Mouse (Mus musculus): ENCODE results near the gene Vhl. TPM values are rescaled to one million over a fixed set of nuclear protein-coding genes. Genes with fewer than 3 reads are reported as not detected.

Vhl gene
- polyA plus RNA-seq, 1 experiment from 2014 or later, result 48.7 TPM

DNA sequence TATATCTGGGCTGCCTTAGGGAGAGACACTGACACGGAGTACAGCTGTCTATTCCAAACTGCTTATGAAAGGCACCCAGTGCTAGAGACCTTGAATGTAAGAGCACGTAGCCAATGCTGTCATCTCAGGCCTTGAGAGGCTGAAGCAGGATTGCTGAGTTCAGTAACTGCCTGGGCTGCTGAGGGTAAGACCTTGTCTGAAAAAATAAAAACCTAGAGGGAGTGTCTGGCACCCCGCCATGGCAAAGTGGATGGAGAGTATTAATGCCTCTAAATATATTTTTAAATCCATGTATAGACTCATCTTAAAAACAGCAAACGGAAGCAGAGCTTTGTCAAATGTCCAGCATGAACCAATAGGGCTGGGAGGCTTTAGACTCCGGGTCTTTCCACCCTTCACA, 23.9 kb upstream of the Vhl start:
- Histone ChIP-seq H3K36me3 (ENCODE audit: control insufficient read depth, insufficient read depth, low read length) (no peaks in the 10 kb centered on the region), H3K27me3 (replicated peaks; ENCODE audit: control insufficient read depth, insufficient read depth, low read length) (no peaks in the 10 kb centered on the region), H3K9me3 (ENCODE audit: control insufficient read depth, low read length) (no peaks in the 10 kb centered on the region), H3K9ac (ENCODE audit: low read depth, low read length) (no peak overlapping the region), H3K27ac (replicated peaks; ENCODE audit: low read depth, low read length) (no peak overlapping the region), H3K4me3 (ENCODE audit: low read depth, low read length) (no peak overlapping the region), H3K4me2 (ENCODE audit: low read depth, low read length) (no peak overlapping the region), H3K4me1 (ENCODE audit: control insufficient read depth, insufficient read depth, low read length) (no peaks in the 10 kb centered on the region)
- WGBS, result 72% methylated on average over 5 of the region's 5 CpGs
- ATAC-seq (ENCODE audit: low read depth), result no peak
- peak; percentile 9 for DNase-seq (ENCODE audit: low spot score)

DNA sequence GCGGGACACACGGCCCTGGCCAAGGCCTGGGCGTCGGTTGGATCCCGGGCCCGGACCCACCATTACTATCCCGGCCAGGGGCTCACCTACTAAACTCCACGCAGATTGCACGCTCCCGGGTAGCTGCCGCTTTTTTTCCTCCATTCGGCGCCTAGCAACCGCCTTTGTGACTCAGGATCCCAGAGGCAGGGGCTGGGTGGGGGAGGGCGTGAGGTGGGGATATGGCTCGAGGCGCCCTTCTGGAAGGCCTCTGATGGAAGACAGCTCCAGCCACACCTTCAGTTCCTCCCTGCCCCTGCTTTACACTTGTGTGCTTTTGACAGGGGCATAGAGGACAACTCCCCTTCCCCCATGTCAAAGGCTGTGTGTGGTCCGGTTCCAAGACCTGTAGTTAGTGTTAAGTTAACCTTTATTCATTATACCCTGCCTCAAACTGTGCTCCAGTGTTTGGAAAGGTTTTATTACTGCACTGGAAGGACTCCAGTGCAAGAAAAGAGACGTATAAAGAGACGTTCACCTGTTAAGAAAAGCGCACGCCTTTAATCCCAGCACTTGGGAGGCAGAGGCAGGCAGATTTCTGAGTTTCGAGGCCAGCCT, 23.1 kb upstream of the Vhl start, which contains the start of gene Fancd2os:
Fancd2os (minus strand) TSS at position 173 of the 597 bp plus-strand sequence.
- Histone ChIP-seq H3K27me3 (replicated peaks; ENCODE audit: control insufficient read depth, insufficient read depth, low read length) (no peaks in the 10 kb centered on the region), H3K9ac (ENCODE audit: low read depth, low read length) (no peak within 1 kb of the TSS), H3K4me1 (ENCODE audit: control insufficient read depth, insufficient read depth, low read length) (peaks cover 3% of the 10 kb centered on the region), H3K4me3 (ENCODE audit: low read depth, low read length) (no peak within 1 kb of the TSS), H3K36me3 (ENCODE audit: control insufficient read depth, insufficient read depth, low read length) (no peaks in the 10 kb centered on the region), H3K4me2 (ENCODE audit: low read depth, low read length) (0 out of 2 replicates have a peak within 1 kb of the TSS, but pooled peaks have one; percentile 18), H3K9me3 (ENCODE audit: control insufficient read depth, low read length) (no peaks in the 10 kb centered on the region), H3K27ac (replicated peaks; ENCODE audit: low read depth, low read length) (no peak within 1 kb of the TSS)
- no peak for ATAC-seq (ENCODE audit: low read depth)
- no peak for DNase-seq (ENCODE audit: low spot score)
- 48% methylated on average over 23 of the region's 23 CpGs for WGBS

DNA sequence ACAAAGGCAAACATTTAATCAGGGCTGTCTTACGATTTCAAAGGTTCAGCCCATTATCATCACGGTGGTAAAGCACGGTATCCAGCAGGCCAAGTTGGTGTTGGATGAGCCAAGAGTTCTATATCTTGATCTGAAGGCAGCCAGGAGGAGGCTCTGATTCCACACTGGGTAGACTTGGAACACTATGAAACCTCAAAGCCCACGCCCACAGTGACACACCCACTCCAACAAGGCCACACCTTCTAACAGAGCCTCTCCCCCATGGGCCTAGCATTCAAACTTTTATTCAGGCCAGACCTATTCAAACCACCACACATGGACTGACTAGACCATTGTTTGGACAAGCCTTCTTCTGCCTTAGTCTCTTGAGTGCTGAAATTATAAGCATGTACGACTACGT, 20.9 kb upstream of the Vhl start:
- no peak for ATAC-seq (ENCODE audit: low read depth)
- no peaks in the 10 kb centered on the region for H3K27me3 ChIP-seq (replicated peaks; ENCODE audit: control insufficient read depth, insufficient read depth, low read length)
- no peak for DNase-seq (ENCODE audit: low spot score)
- WGBS, result 91% methylated on average over 6 of the region's 6 CpGs
- H3K9me3 ChIP-seq (ENCODE audit: control insufficient read depth, low read length), result no peaks in the 10 kb centered on the region
- 0 out of 2 replicates have a peak, but pooled peaks cover 4% of the 10 kb centered on the region for H3K36me3 ChIP-seq (ENCODE audit: control insufficient read depth, insufficient read depth, low read length)
- no peak overlapping the region for H3K4me2 ChIP-seq (ENCODE audit: low read depth, low read length)
- no peak overlapping the region for H3K4me3 ChIP-seq (ENCODE audit: low read depth, low read length)
- no peak overlapping the region for H3K27ac ChIP-seq (replicated peaks; ENCODE audit: low read depth, low read length)
- peaks cover 10% of the 10 kb centered on the region for H3K4me1 ChIP-seq (ENCODE audit: control insufficient read depth, insufficient read depth, low read length)
- H3K9ac ChIP-seq (ENCODE audit: low read depth, low read length), result no peak overlapping the region

DNA sequence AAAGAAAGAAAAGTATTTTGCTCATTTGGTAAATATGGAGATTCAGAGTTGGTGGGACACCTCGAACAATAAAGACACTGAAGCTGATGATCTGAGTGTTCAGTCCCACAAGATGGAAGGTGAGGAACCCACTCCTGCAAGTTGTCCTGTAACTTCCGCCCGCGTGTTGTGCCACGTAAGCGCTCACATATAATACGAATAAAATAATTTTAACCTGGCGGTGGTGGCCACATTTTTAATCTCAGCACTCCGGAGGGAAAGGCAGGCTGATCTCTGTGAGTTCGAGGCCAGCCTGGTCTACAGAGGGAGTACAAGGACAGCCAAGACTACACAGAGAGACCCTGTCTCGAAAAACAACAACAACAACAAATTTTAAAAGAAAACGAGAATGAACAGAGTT, 19.8 kb upstream of the Vhl start:
- WGBS, result 52% methylated on average over 12 of the region's 12 CpGs
- H3K4me3 ChIP-seq (ENCODE audit: low read depth, low read length), result peak overlapping the region; percentile 94
- H3K4me2 ChIP-seq (ENCODE audit: low read depth, low read length), result peak overlapping the region; percentile 77
- ATAC-seq (ENCODE audit: low read depth) (no peak; the same call in 1 of the 2 replicates), DNase-seq (ENCODE audit: low spot score) (no peak)
- peak overlapping the region; percentile 90 for H3K9ac ChIP-seq (ENCODE audit: low read depth, low read length)
- no peaks in the 10 kb centered on the region for H3K27me3 ChIP-seq (replicated peaks; ENCODE audit: control insufficient read depth, insufficient read depth, low read length)
- H3K36me3 ChIP-seq (ENCODE audit: control insufficient read depth, insufficient read depth, low read length), result peaks cover 10% of the 10 kb centered on the region; the same call in 1 of the 2 replicates
- peak overlapping the region; percentile 82; the same call in 1 of the 2 replicates for H3K27ac ChIP-seq (replicated peaks; ENCODE audit: low read depth, low read length)
- H3K9me3 ChIP-seq (ENCODE audit: control insufficient read depth, low read length), result no peaks in the 10 kb centered on the region
- peaks cover 10% of the 10 kb centered on the region for H3K4me1 ChIP-seq (ENCODE audit: control insufficient read depth, insufficient read depth, low read length)

DNA sequence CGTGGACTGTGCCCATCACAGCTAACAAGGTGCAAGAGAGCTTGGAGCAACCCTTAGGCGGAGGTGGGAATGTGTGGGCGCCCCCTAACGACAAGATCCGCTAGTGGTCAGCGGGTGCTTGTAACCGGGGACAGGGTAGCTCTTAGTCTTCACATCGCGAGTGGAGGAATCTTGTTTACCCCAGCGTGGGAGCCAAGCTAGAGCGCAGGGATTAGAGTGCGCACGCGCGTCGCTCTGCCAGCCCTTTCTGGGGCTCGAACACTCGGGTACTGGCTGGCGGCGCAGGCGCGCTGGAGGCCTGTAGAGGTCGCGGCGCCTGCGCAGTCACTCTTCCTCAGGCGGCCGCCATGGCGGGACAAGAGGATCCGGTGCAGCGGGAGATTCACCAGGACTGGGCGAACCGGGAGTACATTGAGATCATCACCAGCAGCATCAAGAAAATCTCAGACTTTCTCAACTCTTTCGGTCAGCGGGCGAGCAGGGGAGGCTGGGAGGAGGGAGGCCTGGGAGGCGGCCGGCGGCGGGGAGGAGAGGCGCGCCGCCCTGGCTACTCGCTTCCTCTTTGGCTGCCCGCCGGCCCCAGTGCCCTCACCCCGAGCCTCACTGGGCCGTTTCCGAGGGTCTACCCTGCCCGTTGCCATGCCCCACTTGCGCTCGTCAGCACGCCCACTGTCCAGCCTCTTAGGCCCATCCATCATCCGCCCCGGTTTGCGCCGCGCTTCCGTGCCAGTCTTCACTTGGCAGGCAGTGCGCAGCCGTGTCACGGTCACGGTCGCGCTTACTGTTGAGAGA, 19.1 kb upstream of the Vhl start, which contains the start of gene Brk1:
Brk1 (plus strand) TSS at position 341 of the 792 bp plus-strand sequence.
- Histone ChIP-seq H3K36me3 (ENCODE audit: control insufficient read depth, insufficient read depth, low read length) (peaks cover 10% of the 10 kb centered on the region; the same call in 1 of the 2 replicates), H3K4me1 (ENCODE audit: control insufficient read depth, insufficient read depth, low read length) (peaks cover 10% of the 10 kb centered on the region), H3K27me3 (replicated peaks; ENCODE audit: control insufficient read depth, insufficient read depth, low read length) (no peaks in the 10 kb centered on the region), H3K4me2 (ENCODE audit: low read depth, low read length) (peak within 1 kb of the TSS; percentile 77), H3K9ac (ENCODE audit: low read depth, low read length) (peak within 1 kb of the TSS; percentile 90), H3K27ac (replicated peaks; ENCODE audit: low read depth, low read length) (peak within 1 kb of the TSS; percentile 82), H3K9me3 (ENCODE audit: control insufficient read depth, low read length) (no peaks in the 10 kb centered on the region), H3K4me3 (ENCODE audit: low read depth, low read length) (peak within 1 kb of the TSS; percentile 94)
- peak; percentile 94 for DNase-seq (ENCODE audit: low spot score)
- peak; percentile 96 for ATAC-seq (ENCODE audit: low read depth)
- under 1% methylated on average over 35 of the region's 65 CpGs for WGBS

DNA sequence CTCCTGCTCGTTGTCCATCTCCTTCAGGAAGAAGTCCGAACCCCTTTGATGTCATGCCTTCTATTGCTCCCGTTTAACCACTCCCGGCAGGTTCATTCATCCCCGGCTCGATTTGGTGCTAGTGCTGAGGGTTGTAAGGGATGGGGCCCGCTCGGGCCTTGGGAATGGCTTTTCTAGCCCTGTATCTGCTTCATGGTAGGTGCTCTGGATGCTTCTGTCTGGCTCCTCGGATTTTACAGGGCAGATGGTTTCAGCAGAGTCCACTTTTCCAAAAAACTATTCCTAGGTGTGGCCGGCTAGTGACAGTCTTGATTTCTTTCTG, 18.6 kb upstream of the Vhl start:
- H3K36me3 ChIP-seq (ENCODE audit: control insufficient read depth, insufficient read depth, low read length), result peaks cover 10% of the 10 kb centered on the region; the same call in 1 of the 2 replicates
- 4% methylated on average over 10 of the region's 10 CpGs for WGBS
- peak overlapping the region; percentile 82 for H3K27ac ChIP-seq (replicated peaks; ENCODE audit: low read depth, low read length)
- ATAC-seq (ENCODE audit: low read depth) (no peak), DNase-seq (ENCODE audit: low spot score) (no peak)
- peaks cover 10% of the 10 kb centered on the region for H3K4me1 ChIP-seq (ENCODE audit: control insufficient read depth, insufficient read depth, low read length)
- H3K4me3 ChIP-seq (ENCODE audit: low read depth, low read length), result peak overlapping the region; percentile 94
- H3K9ac ChIP-seq (ENCODE audit: low read depth, low read length), result peak overlapping the region; percentile 90
- H3K27me3 ChIP-seq (replicated peaks; ENCODE audit: control insufficient read depth, insufficient read depth, low read length), result no peaks in the 10 kb centered on the region
- peak overlapping the region; percentile 77 for H3K4me2 ChIP-seq (ENCODE audit: low read depth, low read length)
- H3K9me3 ChIP-seq (ENCODE audit: control insufficient read depth, low read length), result no peaks in the 10 kb centered on the region

DNA sequence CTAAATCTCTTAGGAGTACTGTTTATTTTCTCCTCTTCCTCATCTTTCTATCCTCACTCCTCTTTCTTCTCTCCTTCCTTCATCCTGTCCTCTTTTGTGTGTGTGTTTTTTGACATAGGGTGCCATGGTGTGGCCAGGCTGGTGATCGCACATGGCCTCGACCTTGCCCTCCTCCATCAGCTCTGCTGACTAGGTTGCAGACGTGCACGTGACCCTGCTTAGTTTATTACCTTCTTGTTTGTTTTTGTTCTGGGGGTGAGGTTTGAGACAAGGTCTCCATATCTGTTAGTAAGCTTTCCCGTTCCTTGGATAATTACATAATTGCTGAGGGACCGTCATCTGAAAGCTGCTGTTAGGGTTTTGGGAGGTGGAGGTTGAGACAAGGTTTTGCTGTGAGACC, 14.9 kb upstream of the Vhl start:
- Histone ChIP-seq H3K27ac (replicated peaks; ENCODE audit: low read depth, low read length) (no peak overlapping the region), H3K27me3 (replicated peaks; ENCODE audit: control insufficient read depth, insufficient read depth, low read length) (no peaks in the 10 kb centered on the region), H3K9ac (ENCODE audit: low read depth, low read length) (no peak overlapping the region), H3K9me3 (ENCODE audit: control insufficient read depth, low read length) (no peaks in the 10 kb centered on the region), H3K4me1 (ENCODE audit: control insufficient read depth, insufficient read depth, low read length) (peaks cover 10% of the 10 kb centered on the region), H3K4me2 (ENCODE audit: low read depth, low read length) (no peak overlapping the region), H3K4me3 (ENCODE audit: low read depth, low read length) (no peak overlapping the region), H3K36me3 (ENCODE audit: control insufficient read depth, insufficient read depth, low read length) (peaks cover 29% of the 10 kb centered on the region)
- WGBS, result 63% methylated on average over 6 of the region's 6 CpGs
- no peak for ATAC-seq (ENCODE audit: low read depth)
- DNase-seq (ENCODE audit: low spot score), result no peak

DNA sequence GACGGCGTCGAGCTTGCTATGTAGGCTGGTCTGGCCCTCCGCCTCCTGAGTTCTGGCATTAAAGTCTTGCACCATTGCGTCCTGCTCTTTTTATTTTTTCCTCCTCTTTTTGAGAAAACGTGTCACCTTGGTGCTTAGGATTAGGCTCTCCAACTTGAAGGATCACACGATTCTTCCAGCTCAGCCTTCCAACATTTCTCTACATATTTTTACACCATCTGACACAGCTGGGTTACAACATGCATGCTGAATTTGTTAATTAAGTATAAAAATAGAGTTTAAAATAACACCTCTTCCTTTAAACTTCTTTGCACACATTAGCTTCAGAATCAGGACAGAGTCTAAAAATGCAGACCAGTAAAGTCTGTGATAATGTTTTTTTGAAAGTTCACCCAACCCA, 14.5 kb upstream of the Vhl start:
- WGBS, result 86% methylated on average over 7 of the region's 7 CpGs
- no peak overlapping the region for H3K4me2 ChIP-seq (ENCODE audit: low read depth, low read length)
- peaks cover 10% of the 10 kb centered on the region for H3K4me1 ChIP-seq (ENCODE audit: control insufficient read depth, insufficient read depth, low read length)
- H3K27me3 ChIP-seq (replicated peaks; ENCODE audit: control insufficient read depth, insufficient read depth, low read length), result no peaks in the 10 kb centered on the region
- H3K9ac ChIP-seq (ENCODE audit: low read depth, low read length), result no peak overlapping the region
- H3K36me3 ChIP-seq (ENCODE audit: control insufficient read depth, insufficient read depth, low read length), result peaks cover 33% of the 10 kb centered on the region
- DNase-seq (ENCODE audit: low spot score), result no peak
- no peak for ATAC-seq (ENCODE audit: low read depth)
- no peak overlapping the region for H3K27ac ChIP-seq (replicated peaks; ENCODE audit: low read depth, low read length)
- H3K9me3 ChIP-seq (ENCODE audit: control insufficient read depth, low read length), result 0 out of 2 replicates have a peak, but pooled peaks cover 1% of the 10 kb centered on the region
- no peak overlapping the region for H3K4me3 ChIP-seq (ENCODE audit: low read depth, low read length)

Measured in embryonic facial prominence, embryonic 14.5 days (tissue).